Mouse (Mus musculus): Measurements from ENCODE around the gene Atg13. TPM values are rescaled to one million over a fixed set of nuclear protein-coding genes. Genes with fewer than 3 reads are reported as not detected.
"Not testable (repeated sequence)": the region's sequence is repeated elsewhere in the genome, so short reads cannot be mapped to it uniquely, and the experiment has no call there.

Atg13 gene
- polyA plus RNA-seq, 1 experiment from 2014 or later, result 27.6 TPM

- WGBS, result 37% methylated on average over 4 of the region's 4 CpGs
- not testable (repeated sequence) for H3K4me2 ChIP-seq (ENCODE audit: low read depth, low read length); H3K9ac ChIP-seq (ENCODE audit: low read length); H3K4me1 ChIP-seq (ENCODE audit: control insufficient read depth, insufficient read depth, low read length); H3K27ac ChIP-seq (ENCODE audit: low read length); H3K9me3 ChIP-seq (replicated peaks; ENCODE audit: control insufficient read depth, low read length); H3K36me3 ChIP-seq (ENCODE audit: control insufficient read depth, insufficient read depth, low read length); H3K27me3 ChIP-seq (ENCODE audit: control insufficient read depth, insufficient read depth, low read length); ATAC-seq (ENCODE audit: insufficient read depth, low FRiP score); H3K4me3 ChIP-seq (replicated peaks; ENCODE audit: low read length)
Measured at GRCm38 (mm10) chr2:91725476-91725875, 15.1 kb upstream of the Atg13 start.

DNA sequence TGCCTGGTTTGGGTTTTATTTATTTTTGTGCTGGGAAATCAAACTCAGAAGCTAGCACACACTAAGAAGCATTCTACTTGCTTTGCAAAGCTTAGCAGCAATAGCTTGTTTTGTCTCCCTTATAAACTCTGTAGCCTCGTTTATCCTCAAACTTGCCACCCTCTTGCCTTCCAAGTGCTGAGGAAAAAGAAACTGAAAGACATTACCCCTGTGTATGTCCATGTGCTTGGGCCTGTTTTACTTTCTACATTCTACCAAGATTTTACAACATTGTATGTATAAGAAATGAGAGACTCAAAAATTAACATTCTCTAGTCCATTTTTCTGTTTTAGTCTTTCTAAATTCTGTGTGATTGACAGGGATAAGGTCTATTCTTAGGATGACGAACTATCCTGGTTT is 14.3 kb upstream of the Atg13 start:
- 62% methylated on average over 2 of the region's 2 CpGs for WGBS
- H3K27me3 ChIP-seq (ENCODE audit: control insufficient read depth, insufficient read depth, low read length), result no peaks in the 10 kb centered on the region
- no peak overlapping the region for H3K9ac ChIP-seq (ENCODE audit: low read length)

DNA sequence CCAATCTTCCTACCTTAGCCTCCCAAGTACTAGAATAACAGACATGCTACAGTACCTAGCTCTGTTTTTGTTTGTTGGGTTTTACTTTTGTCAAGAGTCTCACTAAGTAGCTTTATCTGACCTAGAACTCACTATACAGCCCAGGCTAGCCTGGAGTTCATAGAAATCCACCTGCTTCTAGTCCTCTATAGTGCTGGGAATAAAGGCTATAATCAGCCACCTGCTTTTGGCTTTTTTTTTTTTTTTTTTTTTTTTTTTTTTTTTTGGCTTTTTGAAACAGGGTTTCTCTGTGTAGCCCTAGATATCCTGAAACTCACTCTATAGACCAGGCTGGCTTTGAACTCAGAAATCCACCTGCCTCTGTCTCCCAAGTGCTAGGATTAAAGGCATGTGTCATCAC is 13.6 kb upstream of the Atg13 start:
- H3K9me3 ChIP-seq (replicated peaks; ENCODE audit: control insufficient read depth, low read length), result no peaks in the 10 kb centered on the region
- no peak overlapping the region for H3K27ac ChIP-seq (ENCODE audit: low read length)
- no peak overlapping the region for H3K9ac ChIP-seq (ENCODE audit: low read length)
- no peak overlapping the region for H3K4me2 ChIP-seq (ENCODE audit: low read depth, low read length)
- no peaks in the 10 kb centered on the region for H3K4me1 ChIP-seq (ENCODE audit: control insufficient read depth, insufficient read depth, low read length)
- no peak for ATAC-seq (ENCODE audit: insufficient read depth, low FRiP score)
- H3K36me3 ChIP-seq (ENCODE audit: control insufficient read depth, insufficient read depth, low read length), result peaks cover 6% of the 10 kb centered on the region; the same call in 1 of the 2 replicates
- no peaks in the 10 kb centered on the region for H3K27me3 ChIP-seq (ENCODE audit: control insufficient read depth, insufficient read depth, low read length)
- H3K4me3 ChIP-seq (replicated peaks; ENCODE audit: low read length), result no peak overlapping the region

More for the DNA sequence above, 14.3 kb upstream of the Atg13 start:
- no peak for ATAC-seq (ENCODE audit: insufficient read depth, low FRiP score)
- Histone ChIP-seq H3K27ac (ENCODE audit: low read length) (no peak overlapping the region), H3K36me3 (ENCODE audit: control insufficient read depth, insufficient read depth, low read length) (peaks cover 6% of the 10 kb centered on the region; the same call in 1 of the 2 replicates), H3K4me2 (ENCODE audit: low read depth, low read length) (no peak overlapping the region), H3K9me3 (replicated peaks; ENCODE audit: control insufficient read depth, low read length) (no peaks in the 10 kb centered on the region), H3K4me3 (replicated peaks; ENCODE audit: low read length) (no peak overlapping the region), H3K4me1 (ENCODE audit: control insufficient read depth, insufficient read depth, low read length) (no peaks in the 10 kb centered on the region)

- no peak for ATAC-seq (ENCODE audit: insufficient read depth, low FRiP score)
- WGBS, result 60% methylated on average over 4 of the region's 4 CpGs
Measured at GRCm38 (mm10) chr2:91723382-91723781, 13.0 kb upstream of the Atg13 start.

GRCm38 (mm10) chr2:91718276-91718675 is 7.9 kb upstream of the Atg13 start:
- Histone ChIP-seq H3K27ac (ENCODE audit: low read length) (no peak overlapping the region), H3K9ac (ENCODE audit: low read length) (no peak overlapping the region), H3K4me2 (ENCODE audit: low read depth, low read length) (no peak overlapping the region), H3K36me3 (ENCODE audit: control insufficient read depth, insufficient read depth, low read length) (peaks cover 6% of the 10 kb centered on the region; the same call in 1 of the 2 replicates), H3K9me3 (replicated peaks; ENCODE audit: control insufficient read depth, low read length) (no peaks in the 10 kb centered on the region), H3K4me3 (replicated peaks; ENCODE audit: low read length) (no peak overlapping the region), H3K27me3 (ENCODE audit: control insufficient read depth, insufficient read depth, low read length) (no peaks in the 10 kb centered on the region), H3K4me1 (ENCODE audit: control insufficient read depth, insufficient read depth, low read length) (0 out of 2 replicates have a peak, but pooled peaks cover 2% of the 10 kb centered on the region)
- no peak for ATAC-seq (ENCODE audit: insufficient read depth, low FRiP score)
- 77% methylated on average over 6 of the region's 6 CpGs for WGBS

More at GRCm38 (mm10) chr2:91723382-91723781, 13.0 kb upstream of the Atg13 start:
- Histone ChIP-seq H3K4me3 (replicated peaks; ENCODE audit: low read length) (no peak overlapping the region), H3K36me3 (ENCODE audit: control insufficient read depth, insufficient read depth, low read length) (peaks cover 6% of the 10 kb centered on the region; the same call in 1 of the 2 replicates), H3K4me1 (ENCODE audit: control insufficient read depth, insufficient read depth, low read length) (no peaks in the 10 kb centered on the region), H3K4me2 (ENCODE audit: low read depth, low read length) (no peak overlapping the region), H3K9ac (ENCODE audit: low read length) (no peak overlapping the region), H3K9me3 (replicated peaks; ENCODE audit: control insufficient read depth, low read length) (no peaks in the 10 kb centered on the region), H3K27me3 (ENCODE audit: control insufficient read depth, insufficient read depth, low read length) (no peaks in the 10 kb centered on the region), H3K27ac (ENCODE audit: low read length) (no peak overlapping the region)

DNA sequence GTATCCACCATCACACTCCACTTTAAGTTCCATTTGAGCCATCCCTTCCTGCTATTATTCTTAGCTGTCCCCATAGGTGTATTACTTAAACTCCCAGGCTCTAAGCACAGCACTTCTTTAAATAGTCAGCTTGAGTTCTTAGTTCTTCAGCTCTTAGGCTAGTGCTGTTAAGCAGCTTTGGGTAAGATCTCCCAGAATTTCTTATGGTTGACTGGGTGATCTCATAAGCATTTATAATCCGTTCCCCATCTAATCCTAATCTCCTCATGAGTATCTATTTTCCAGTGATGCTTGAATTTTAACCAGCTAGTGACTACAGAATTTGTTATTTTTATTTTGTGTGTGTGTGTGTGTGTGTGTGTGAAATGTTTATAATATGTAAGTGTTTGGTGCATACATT is 4.5 kb upstream of the Atg13 start:
- no peak overlapping the region for H3K27ac ChIP-seq (ENCODE audit: low read length)
- H3K27me3 ChIP-seq (ENCODE audit: control insufficient read depth, insufficient read depth, low read length), result no peaks in the 10 kb centered on the region
- no peak overlapping the region for H3K4me3 ChIP-seq (replicated peaks; ENCODE audit: low read length)
- H3K9ac ChIP-seq (ENCODE audit: low read length), result no peak overlapping the region
- no peak for ATAC-seq (ENCODE audit: insufficient read depth, low FRiP score)
- H3K9me3 ChIP-seq (replicated peaks; ENCODE audit: control insufficient read depth, low read length), result no peaks in the 10 kb centered on the region
- H3K4me1 ChIP-seq (ENCODE audit: control insufficient read depth, insufficient read depth, low read length), result peaks cover 13% of the 10 kb centered on the region; the same call in 1 of the 2 replicates
- 87% methylated on average over 1 of the region's 1 CpGs for WGBS
- H3K36me3 ChIP-seq (ENCODE audit: control insufficient read depth, insufficient read depth, low read length), result no peaks in the 10 kb centered on the region
- H3K4me2 ChIP-seq (ENCODE audit: low read depth, low read length), result no peak overlapping the region

DNA sequence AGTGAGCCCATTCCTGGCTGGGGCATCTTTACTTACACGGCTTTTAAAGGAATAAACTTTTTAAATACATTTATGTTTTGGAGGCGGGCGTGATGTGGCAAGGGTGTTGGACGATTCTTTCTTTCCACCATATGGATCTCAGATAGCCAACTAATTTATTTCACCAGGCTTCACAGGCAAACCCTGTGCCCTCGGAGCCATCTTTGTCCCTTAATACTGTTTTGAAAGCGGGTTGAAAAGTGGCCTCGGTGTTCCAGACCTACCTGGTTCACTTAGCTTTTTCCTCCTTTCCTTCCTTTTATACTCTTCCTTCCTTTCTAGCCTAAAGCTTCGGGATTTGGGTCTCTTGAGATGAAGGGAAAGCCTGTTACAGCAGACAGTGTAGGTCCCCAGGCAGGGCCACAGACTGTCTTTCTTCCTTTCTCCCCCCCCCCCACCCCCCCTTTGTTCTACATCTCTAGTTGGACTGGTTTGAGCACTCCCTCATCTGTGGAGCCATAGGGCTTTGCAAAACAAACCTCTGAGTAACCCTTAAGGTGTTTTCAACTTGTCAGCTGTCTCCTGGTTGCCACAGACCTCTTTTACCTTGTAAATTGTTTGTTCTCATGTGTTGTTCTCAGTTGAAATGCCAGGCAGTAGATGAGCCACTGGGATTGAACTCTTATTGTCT is 1.0 kb upstream of the Atg13 start:
- H3K27me3 ChIP-seq (ENCODE audit: control insufficient read depth, insufficient read depth, low read length), result no peaks in the 10 kb centered on the region
- H3K27ac ChIP-seq (ENCODE audit: low read length), result peak overlapping the region; percentile 89
- H3K4me2 ChIP-seq (ENCODE audit: low read depth, low read length), result peak overlapping the region; percentile 83
- peaks cover 20% of the 10 kb centered on the region for H3K4me1 ChIP-seq (ENCODE audit: control insufficient read depth, insufficient read depth, low read length)
- 3% methylated on average over 8 of the region's 8 CpGs for WGBS
- H3K9ac ChIP-seq (ENCODE audit: low read length), result peak overlapping the region; percentile 87
- no peaks in the 10 kb centered on the region for H3K36me3 ChIP-seq (ENCODE audit: control insufficient read depth, insufficient read depth, low read length)
- H3K4me3 ChIP-seq (replicated peaks; ENCODE audit: low read length), result peak overlapping the region; percentile 99
- no peaks in the 10 kb centered on the region for H3K9me3 ChIP-seq (replicated peaks; ENCODE audit: control insufficient read depth, low read length)
- ATAC-seq (ENCODE audit: insufficient read depth, low FRiP score), result no peak

DNA sequence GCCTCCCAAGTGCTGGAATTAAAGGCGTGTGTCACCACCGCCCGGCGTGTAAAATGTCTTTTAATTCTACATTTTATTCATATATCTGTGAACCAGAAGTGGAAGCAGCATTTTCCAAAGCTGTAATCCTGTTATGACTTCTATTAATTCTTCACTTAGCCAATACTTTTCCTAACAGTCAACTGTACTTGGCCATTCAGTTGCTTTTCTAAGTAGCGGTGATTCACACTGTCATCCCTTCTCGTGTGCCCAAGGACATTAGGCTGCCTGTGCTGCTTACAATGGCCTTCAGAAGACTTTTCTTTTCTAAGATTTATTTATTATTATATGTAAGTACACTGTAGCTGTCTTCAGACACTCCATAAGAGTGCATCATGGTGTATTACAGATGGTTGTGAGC is 2.0 kb downstream of the Atg13 start:
- H3K9ac ChIP-seq (ENCODE audit: low read length), result no peak overlapping the region
- ATAC-seq (ENCODE audit: insufficient read depth, low FRiP score), result no peak
- no peaks in the 10 kb centered on the region for H3K36me3 ChIP-seq (ENCODE audit: control insufficient read depth, insufficient read depth, low read length)
- no peaks in the 10 kb centered on the region for H3K9me3 ChIP-seq (replicated peaks; ENCODE audit: control insufficient read depth, low read length)
- H3K4me2 ChIP-seq (ENCODE audit: low read depth, low read length), result no peak overlapping the region
- peaks cover 18% of the 10 kb centered on the region for H3K4me1 ChIP-seq (ENCODE audit: control insufficient read depth, insufficient read depth, low read length)
- WGBS, result 94% methylated on average over 6 of the region's 6 CpGs
- no peaks in the 10 kb centered on the region for H3K27me3 ChIP-seq (ENCODE audit: control insufficient read depth, insufficient read depth, low read length)
- no peak overlapping the region for H3K27ac ChIP-seq (ENCODE audit: low read length)
- no peak overlapping the region for H3K4me3 ChIP-seq (replicated peaks; ENCODE audit: low read length)

GRCm38 (mm10) chr2:91706456-91706855 is 3.9 kb downstream of the Atg13 start:
- Histone ChIP-seq H3K36me3 (ENCODE audit: control insufficient read depth, insufficient read depth, low read length) (no peaks in the 10 kb centered on the region), H3K4me3 (replicated peaks; ENCODE audit: low read length) (no peak overlapping the region), H3K9me3 (replicated peaks; ENCODE audit: control insufficient read depth, low read length) (no peaks in the 10 kb centered on the region), H3K9ac (ENCODE audit: low read length) (no peak overlapping the region), H3K27ac (ENCODE audit: low read length) (no peak overlapping the region), H3K4me1 (ENCODE audit: control insufficient read depth, insufficient read depth, low read length) (peaks cover 9% of the 10 kb centered on the region), H3K4me2 (ENCODE audit: low read depth, low read length) (no peak overlapping the region), H3K27me3 (ENCODE audit: control insufficient read depth, insufficient read depth, low read length) (no peaks in the 10 kb centered on the region)
- ATAC-seq (ENCODE audit: insufficient read depth, low FRiP score), result no peak

Measured in stomach, embryonic 16.5 days (tissue).